Mouse (Mus musculus) neural tube, embryonic 15.5 days (tissue): ENCODE measurements around the gene Ldlr. TPM values are rescaled to one million over a fixed set of nuclear protein-coding genes. Genes with fewer than 3 reads are reported as not detected.
"Not testable (repeated sequence)": the region's sequence is repeated elsewhere in the genome, so short reads cannot be mapped to it uniquely, and the experiment has no call there.

Experiments
- ATAC-seq: fragments of 200-750 bp; cut with Nextera tagmentation; 2 replicates; pipeline ENCODE4 v1.8.0; 2017; ENCODE audit warnings: mild to moderate bottlenecking, moderate TSS enrichment, moderate library complexity; ENCODE audit not compliant: low FRiP score
- H3K27ac ChIP-seq: fragments of 300-500 bp; sonication (generic); replicated peaks from 2 replicates; pipeline ENCODE4 v1.5.1; 2015; ENCODE audit warnings: mild to moderate bottlenecking, inconsistent platforms
- H3K27me3 ChIP-seq: fragments of 300-500 bp; sonication (generic); replicated peaks from 2 replicates; pipeline ENCODE4 v1.6.1; 2015; ENCODE audit warnings: inconsistent platforms
- H3K36me3 ChIP-seq: fragments of 300-500 bp; sonication (generic); 2 replicates; pipeline ENCODE4 v1.6.1; 2015; ENCODE audit warnings: inconsistent platforms
- H3K4me1 ChIP-seq: fragments of 300-500 bp; sonication (generic); 2 replicates; pipeline ENCODE4 v1.6.1; 2015; ENCODE audit warnings: inconsistent platforms
- H3K4me2 ChIP-seq: fragments of 300-500 bp; sonication (generic); 2 replicates; pipeline ENCODE4 v1.6.1; 2015; ENCODE audit warnings: inconsistent platforms, mild to moderate bottlenecking, moderate library complexity
- H3K4me3 ChIP-seq: fragments of 300-500 bp; sonication (generic); replicated peaks from 2 replicates; pipeline ENCODE4 v1.5.1; 2015; ENCODE audit warnings: mild to moderate bottlenecking, inconsistent platforms
- H3K9ac ChIP-seq: fragments of 300-500 bp; sonication (generic); replicated peaks from 2 replicates; pipeline ENCODE4 v1.6.1; 2015; ENCODE audit warnings: mild to moderate bottlenecking, inconsistent platforms
- H3K9me3 ChIP-seq: fragments of 300-500 bp; sonication (generic); replicated peaks from 2 replicates; pipeline ENCODE4 v1.6.1; 2016; ENCODE audit warnings: inconsistent platforms
- WGBS: fragments of 180-500 bp; shearing (Covaris S2); methylation state at CpG from one replicate; pipeline ENCODE4 v1.1.7; 2015; ENCODE audit warnings: mixed read lengths; 5-methylcytosine and 5-hydroxymethylcytosine counted together
- polyA plus RNA-seq: library from polyadenylated mRNA; unstranded; fragments of >200 nt; fragmentation: Nextera tagmentation; extraction: Ambion mirVana; gene quantifications from 2 replicates; pipeline ENCODE4 v1.2.1, GENCODE M21; 2015

The Ldlr gene
- polyA plus RNA-seq, 1 experiment from 2014 or later: 15.3 TPM

GRCm38 (mm10) chr9:21699280-21699679, 24.0 kb upstream of the Ldlr start:
- H3K4me2 ChIP-seq, H3K4me3 ChIP-seq, H3K4me1 ChIP-seq, H3K9ac ChIP-seq, H3K9me3 ChIP-seq, ATAC-seq, H3K27ac ChIP-seq, H3K27me3 ChIP-seq: not testable (repeated sequence)
- 91% methylated on average over 6 of the region's 6 CpGs for WGBS
- peaks cover 90% of the 10 kb centered on the region for H3K36me3 ChIP-seq

- H3K27ac ChIP-seq: no peak overlapping the region
- WGBS: 97% methylated on average over 14 of the region's 14 CpGs
- H3K4me2 ChIP-seq: no peak overlapping the region
- peaks cover 92% of the 10 kb centered on the region for H3K36me3 ChIP-seq
- ATAC-seq: no peak
- no peaks in the 10 kb centered on the region for H3K9me3 ChIP-seq
- no peaks in the 10 kb centered on the region for H3K27me3 ChIP-seq
- no peak overlapping the region for H3K9ac ChIP-seq
- no peaks in the 10 kb centered on the region for H3K4me1 ChIP-seq
- H3K4me3 ChIP-seq: no peak overlapping the region
Observed at GRCm38 (mm10) chr9:21701091-21701490, 22.2 kb upstream of the Ldlr start.

DNA sequence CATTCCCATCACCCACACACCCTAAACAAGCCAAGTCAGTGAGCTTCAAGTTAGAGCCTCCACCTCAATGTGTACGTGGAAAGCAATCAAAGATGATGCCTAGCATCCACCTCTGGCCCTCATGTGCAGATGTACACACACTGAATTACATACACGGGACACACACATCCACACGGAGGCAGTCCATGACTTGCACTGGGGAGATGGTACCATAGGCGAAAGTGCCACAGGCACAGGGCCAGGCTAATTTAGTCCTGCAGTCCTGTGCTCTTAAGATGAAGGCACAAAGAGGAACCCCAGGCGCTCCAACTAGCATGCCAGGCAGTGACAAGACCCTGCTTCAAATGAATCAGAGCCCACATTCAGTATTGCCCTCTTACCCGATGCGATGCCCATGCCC, 19.8 kb upstream of the Ldlr start:
- H3K9ac ChIP-seq: no peak overlapping the region
- no peaks in the 10 kb centered on the region for H3K4me1 ChIP-seq
- H3K4me3 ChIP-seq: no peak overlapping the region
- 94% methylated on average over 7 of the region's 7 CpGs for WGBS
- no peak for ATAC-seq
- peaks cover 97% of the 10 kb centered on the region for H3K36me3 ChIP-seq
- no peaks in the 10 kb centered on the region for H3K9me3 ChIP-seq
- no peaks in the 10 kb centered on the region for H3K27me3 ChIP-seq
- H3K4me2 ChIP-seq: no peak overlapping the region
- no peak overlapping the region for H3K27ac ChIP-seq

DNA sequence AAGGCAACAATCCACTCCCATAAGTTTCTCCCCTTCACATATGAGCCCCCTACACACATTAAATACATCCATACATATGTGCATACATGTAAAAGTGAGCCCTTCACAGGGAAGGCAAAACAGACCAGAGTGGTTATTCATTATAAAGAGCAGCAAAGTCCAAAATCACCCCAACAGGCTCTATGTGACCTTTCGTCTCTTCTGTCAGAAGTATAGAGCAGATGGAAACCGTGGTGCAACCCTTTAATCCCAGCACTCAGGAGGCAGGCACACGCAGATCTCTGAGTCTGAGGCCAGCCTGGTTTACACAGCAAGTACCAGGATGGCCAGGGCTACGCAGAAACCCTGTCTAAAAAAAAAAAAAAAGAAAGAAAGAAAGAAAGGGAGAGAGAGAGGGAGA, 17.2 kb upstream of the Ldlr start:
- Histone ChIP-seq H3K4me3 (no peak overlapping the region), H3K27me3 (no peaks in the 10 kb centered on the region), H3K4me2 (no peak overlapping the region), H3K4me1 (no peaks in the 10 kb centered on the region), H3K27ac (no peak overlapping the region), H3K36me3 (peaks cover 76% of the 10 kb centered on the region), H3K9me3 (no peaks in the 10 kb centered on the region), H3K9ac (no peak overlapping the region)
- WGBS: 87% methylated on average over 4 of the region's 4 CpGs
- ATAC-seq: no peak

DNA sequence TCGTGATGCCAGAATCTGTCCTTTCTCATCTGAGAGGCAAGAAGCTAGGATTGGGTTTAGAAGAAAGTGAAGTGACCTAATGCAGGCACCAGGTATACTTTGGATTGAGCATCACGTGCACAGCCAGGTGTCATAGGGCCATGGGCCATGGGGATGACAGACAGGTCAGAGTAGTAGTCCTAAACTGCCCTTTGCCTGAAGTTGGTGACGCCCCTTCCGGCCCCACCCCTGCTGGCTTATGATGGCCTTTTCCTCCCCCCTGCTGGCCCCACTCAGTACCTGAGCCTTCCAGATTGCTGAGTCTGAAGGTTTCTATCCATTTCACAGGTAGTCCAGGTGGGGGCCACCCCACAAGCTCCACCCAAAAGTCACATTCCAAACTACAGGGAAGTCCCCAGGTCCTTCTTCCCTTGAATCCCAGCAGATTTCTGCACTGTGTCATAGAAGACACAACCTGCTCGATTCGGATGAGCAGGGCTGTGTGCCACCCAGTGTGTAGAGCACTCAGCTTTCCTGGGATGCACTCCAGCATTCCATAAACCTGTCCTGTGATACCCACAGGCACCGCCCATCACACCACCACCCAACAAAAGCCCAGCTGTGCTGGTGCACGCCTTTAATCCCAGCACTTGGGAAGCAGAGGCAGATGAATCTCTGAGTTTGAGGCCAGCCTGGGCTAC, 16.6 kb upstream of the Ldlr start:
- 87% methylated on average over 8 of the region's 8 CpGs for WGBS
- H3K36me3 ChIP-seq: peaks cover 69% of the 10 kb centered on the region
- no peaks in the 10 kb centered on the region for H3K4me1 ChIP-seq
- no peaks in the 10 kb centered on the region for H3K27me3 ChIP-seq
- H3K4me3 ChIP-seq: no peak overlapping the region
- ATAC-seq: no peak
- no peak overlapping the region for H3K4me2 ChIP-seq
- no peak overlapping the region for H3K27ac ChIP-seq
- no peaks in the 10 kb centered on the region for H3K9me3 ChIP-seq
- no peak overlapping the region for H3K9ac ChIP-seq

DNA sequence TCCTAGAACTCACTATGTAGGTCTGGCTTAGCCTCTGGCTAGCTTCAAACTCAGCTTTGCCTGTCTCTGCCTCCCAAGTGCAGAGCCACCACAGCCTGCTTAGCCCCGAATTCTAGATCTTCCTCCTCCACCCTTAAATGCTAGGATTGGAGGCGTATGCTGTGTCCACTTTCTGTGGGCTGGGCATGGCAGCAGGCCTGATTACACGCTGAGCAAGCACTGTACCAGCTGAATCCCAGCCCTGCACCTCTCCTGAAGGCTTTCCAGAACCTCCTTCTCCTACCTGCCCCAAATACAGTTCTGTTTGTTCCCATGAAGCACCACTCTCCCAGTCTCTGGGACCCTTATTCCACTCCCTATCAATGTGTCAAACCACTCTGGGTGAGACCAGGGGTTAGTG, 13.9 kb upstream of the Ldlr start:
- H3K27me3 ChIP-seq: no peaks in the 10 kb centered on the region
- no peak overlapping the region for H3K27ac ChIP-seq
- no peak overlapping the region for H3K9ac ChIP-seq
- ATAC-seq: no peak
- peaks cover 46% of the 10 kb centered on the region for H3K36me3 ChIP-seq
- no peaks in the 10 kb centered on the region for H3K9me3 ChIP-seq
- no peaks in the 10 kb centered on the region for H3K4me1 ChIP-seq
- WGBS: 92% methylated on average over 3 of the region's 3 CpGs
- no peak overlapping the region for H3K4me3 ChIP-seq
- no peak overlapping the region for H3K4me2 ChIP-seq

DNA sequence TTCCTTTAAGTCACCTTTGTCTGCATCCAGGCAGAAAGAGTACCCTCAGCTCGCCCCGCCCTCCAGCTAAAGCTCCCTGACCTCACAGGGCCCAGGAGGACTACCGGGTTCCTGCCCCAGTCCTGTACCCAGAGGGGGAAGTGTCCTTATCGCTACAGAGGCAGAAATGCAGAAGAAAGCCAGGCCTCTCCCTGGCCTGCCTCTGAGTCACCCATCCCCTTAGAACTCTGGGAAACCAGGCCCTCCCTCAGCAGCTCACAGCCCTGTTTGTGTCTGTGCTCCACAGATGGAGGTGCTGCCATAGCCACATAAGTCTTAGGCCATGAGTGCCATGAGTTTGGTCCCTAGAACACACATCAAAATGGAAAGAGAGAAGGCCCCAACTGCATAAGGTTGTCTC, 8.0 kb upstream of the Ldlr start:
- Histone ChIP-seq H3K9me3 (no peaks in the 10 kb centered on the region), H3K4me2 (no peak overlapping the region), H3K4me3 (no peak overlapping the region), H3K27ac (no peak overlapping the region), H3K27me3 (no peaks in the 10 kb centered on the region), H3K4me1 (no peaks in the 10 kb centered on the region), H3K36me3 (peaks cover 3% of the 10 kb centered on the region; the same call in 1 of the 2 replicates), H3K9ac (no peak overlapping the region)
- WGBS: 71% methylated on average over 4 of the region's 4 CpGs
- ATAC-seq: peak; percentile 35; the same call in 1 of the 2 replicates

GRCm38 (mm10) chr9:21717015-21717414, 6.3 kb upstream of the Ldlr start:
- no peak for ATAC-seq

DNA sequence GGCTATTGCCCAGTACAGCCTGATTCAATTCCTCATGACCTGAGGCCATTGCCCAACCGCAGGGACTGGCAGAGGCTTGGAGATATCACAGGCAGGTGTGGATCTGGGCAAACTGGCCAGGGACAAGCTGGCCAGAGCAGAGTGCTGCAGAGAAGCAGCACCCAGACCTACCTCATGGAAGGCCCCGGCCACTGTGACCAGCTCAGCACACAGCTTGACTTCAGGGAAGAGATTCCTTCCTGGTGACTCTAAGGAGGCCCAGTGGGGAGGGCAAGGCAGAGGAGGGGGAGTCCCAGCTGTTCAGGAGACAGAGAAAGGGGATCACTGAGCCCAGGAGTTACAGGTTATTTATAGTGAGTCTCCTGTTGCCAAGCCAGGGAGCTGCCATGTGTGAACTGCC, 2.2 kb upstream of the Ldlr start:
- WGBS: 80% methylated on average over 2 of the region's 2 CpGs
- no peaks in the 10 kb centered on the region for H3K9me3 ChIP-seq
- H3K4me1 ChIP-seq: peaks cover 26% of the 10 kb centered on the region
- H3K27ac ChIP-seq: no peak overlapping the region
- no peak for ATAC-seq
- no peak overlapping the region for H3K4me2 ChIP-seq
- H3K9ac ChIP-seq: no peak overlapping the region
- no peaks in the 10 kb centered on the region for H3K27me3 ChIP-seq
- no peak overlapping the region for H3K4me3 ChIP-seq
- H3K36me3 ChIP-seq: no peaks in the 10 kb centered on the region

More at GRCm38 (mm10) chr9:21717015-21717414, 6.3 kb upstream of the Ldlr start:
- Histone ChIP-seq H3K36me3 (peaks cover 3% of the 10 kb centered on the region; the same call in 1 of the 2 replicates), H3K4me2 (no peak overlapping the region), H3K9me3 (no peaks in the 10 kb centered on the region), H3K4me3 (no peak overlapping the region), H3K4me1 (no peaks in the 10 kb centered on the region), H3K27ac (no peak overlapping the region), H3K27me3 (no peaks in the 10 kb centered on the region), H3K9ac (no peak overlapping the region)
- WGBS: 91% methylated on average over 2 of the region's 2 CpGs

GRCm38 (mm10) chr9:21724147-21724536, 859 bp downstream of the Ldlr start:
- WGBS: under 1% methylated on average over 18 of the region's 18 CpGs
- peak overlapping the region; percentile 65 for H3K9ac ChIP-seq
- H3K36me3 ChIP-seq: no peaks in the 10 kb centered on the region
- peak; percentile 96 for ATAC-seq
- peak overlapping the region; percentile 66 for H3K4me3 ChIP-seq
- H3K9me3 ChIP-seq: no peaks in the 10 kb centered on the region
- H3K4me1 ChIP-seq: peaks cover 35% of the 10 kb centered on the region
- H3K4me2 ChIP-seq: peak overlapping the region; percentile 79
- peak overlapping the region; percentile 90 for H3K27ac ChIP-seq
- H3K27me3 ChIP-seq: no peaks in the 10 kb centered on the region

- H3K9ac ChIP-seq: peak overlapping the region; percentile 65; the same call in 1 of the 2 replicates
- WGBS: 86% methylated on average over 23 of the region's 23 CpGs
- peak overlapping the region; percentile 66 for H3K4me3 ChIP-seq
- no peaks in the 10 kb centered on the region for H3K27me3 ChIP-seq
- no peak overlapping the region; the same call in 1 of the 2 replicates for H3K27ac ChIP-seq
- ATAC-seq: no peak
- peaks cover 39% of the 10 kb centered on the region for H3K4me1 ChIP-seq
- no peaks in the 10 kb centered on the region for H3K9me3 ChIP-seq
- H3K4me2 ChIP-seq: peak overlapping the region; percentile 79
- H3K36me3 ChIP-seq: no peaks in the 10 kb centered on the region
Observed at GRCm38 (mm10) chr9:21725224-21726121, 2.2 kb downstream of the Ldlr start.
